Mouse (Mus musculus) MEL (cell line): Measurements from ENCODE around the gene Spg11. TPM values are rescaled to one million over a fixed set of nuclear protein-coding genes. Genes with fewer than 3 reads are reported as not detected.

Source experiments
- DNase-seq: peaks from one replicate; pipeline ENCODE4 v3.0.0; 2011; ENCODE audit warnings: low read depth, low spot score
- H3K27ac ChIP-seq: 2 replicates; pipeline ENCODE4 v1.5.1; 2012; ENCODE audit warnings: low read depth, mild to moderate bottlenecking, control low read depth, low read length, moderate library complexity; ENCODE audit not compliant: control insufficient read depth
- H3K27me3 ChIP-seq, 2 experiments: fragments of 150-350 bp in 1 of 2; sonication (generic) in 1 of 2; 2 replicates each; pipeline ENCODE4 v1.6.1; 2012; ENCODE audit warnings: low read length in 2 of 2, mild to moderate bottlenecking in 2 of 2, improper control_type of control experiment in 1 of 2, moderate library complexity in 1 of 2; ENCODE audit not compliant: insufficient read depth in 2 of 2, control insufficient read depth in 1 of 2
- H3K36me3 ChIP-seq, 2 experiments: 2 replicates each; pipeline ENCODE4 v1.6.1; 2012 to 2014; ENCODE audit warnings: low read length in 2 of 2, improper control_type of control experiment in 1 of 2, inconsistent platforms in 1 of 2, mild to moderate bottlenecking in 1 of 2; ENCODE audit not compliant: insufficient read depth in 2 of 2, control insufficient read depth in 1 of 2
- H3K4me1 ChIP-seq, 2 experiments: fragments of 150-350 bp in 1 of 2; sonication (generic) in 1 of 2; 2 replicates each; pipeline ENCODE4 v1.6.1; 2012; ENCODE audit warnings: low read length in 2 of 2, improper control_type of control experiment in 1 of 2, mild to moderate bottlenecking in 1 of 2; ENCODE audit not compliant: insufficient read depth in 2 of 2, control insufficient read depth in 1 of 2
- H3K4me3 ChIP-seq, 2 experiments: fragments of 150-350 bp in 1 of 2; sonication (generic) in 1 of 2; 2 replicates each; pipeline ENCODE4 v1.5.1; 2012; ENCODE audit warnings: low read depth in 2 of 2, low read length in 2 of 2, mild to moderate bottlenecking in 2 of 2, moderate library complexity in 2 of 2, control low read depth in 1 of 2, improper control_type of control experiment in 1 of 2; ENCODE audit not compliant: control insufficient read depth in 1 of 2, insufficient read depth in 1 of 2
- H3K79me2 ChIP-seq: 2 replicates; pipeline ENCODE4 v1.6.1; 2012; ENCODE audit warnings: mild to moderate bottlenecking, low read length, moderate library complexity; ENCODE audit not compliant: control insufficient read depth, poor library complexity, insufficient read depth
- H3K9ac ChIP-seq: 2 replicates; pipeline ENCODE4 v1.6.1; 2012; ENCODE audit warnings: low read depth, mild to moderate bottlenecking, control low read depth, low read length, moderate library complexity; ENCODE audit not compliant: control insufficient read depth, poor library complexity, severe bottlenecking
- H3K9me3 ChIP-seq: fragments of 150-350 bp; sonication (generic); replicated peaks from 2 replicates; pipeline ENCODE4 v1.6.1; 2012; ENCODE audit warnings: mild to moderate bottlenecking, low read length, improper control_type of control experiment, moderate library complexity; ENCODE audit not compliant: insufficient read depth
- BHLHE40 ChIP-seq: IDR thresholded peaks from 2 replicates; pipeline ENCODE4 v1.6.1; 2012; ENCODE audit warnings: low read depth, mild to moderate bottlenecking, inconsistent platforms, low read length, improper control_type of control experiment, borderline replicate concordance
- CHD2 ChIP-seq: IDR thresholded peaks from 2 replicates; pipeline ENCODE4 v1.6.1; 2011; ENCODE audit warnings: low read length, improper control_type of control experiment
- CTCF ChIP-seq, 3 experiments: IDR thresholded peaks in 2 of 3; conservative IDR thresholded peaks in 1 of 3; 2 replicates each; pipeline ENCODE4 v1.5.1; 2011 to 2012; ENCODE audit warnings: low read length in 3 of 3, low read depth in 2 of 3, mild to moderate bottlenecking in 2 of 3, improper control_type of control experiment in 1 of 3, inconsistent platforms in 1 of 3, mixed read lengths in 1 of 3, moderate library complexity in 1 of 3; ENCODE audit not compliant: control insufficient read depth in 1 of 3, insufficient read depth in 1 of 3, poor library complexity in 1 of 3, severe bottlenecking in 1 of 3
- E2F4 ChIP-seq: IDR thresholded peaks from 2 replicates; pipeline ENCODE4 v1.6.1; 2011; ENCODE audit warnings: low read depth, low read length, improper control_type of control experiment, borderline replicate concordance
- ELF1 ChIP-seq: IDR thresholded peaks from 2 replicates; pipeline ENCODE4 v1.6.1; 2014; ENCODE audit warnings: low read depth, mild to moderate bottlenecking, inconsistent platforms, low read length, improper control_type of control experiment, moderate library complexity
- EP300 ChIP-seq, 2 experiments: IDR thresholded peaks; 2 replicates each; pipeline ENCODE4 v1.6.1; 2011; ENCODE audit warnings: improper control_type of control experiment in 2 of 2, low read length in 2 of 2, low read depth in 1 of 2, mild to moderate bottlenecking in 1 of 2
- ETS1 ChIP-seq: IDR thresholded peaks from 2 replicates; pipeline ENCODE4 v1.6.1; 2012; ENCODE audit warnings: low read depth, mild to moderate bottlenecking, inconsistent platforms, low read length, improper control_type of control experiment, moderate library complexity
- GABPA ChIP-seq: IDR thresholded peaks from 2 replicates; pipeline ENCODE4 v1.6.1; 2012; ENCODE audit warnings: low read depth, mild to moderate bottlenecking, inconsistent platforms, low read length, improper control_type of control experiment, moderate library complexity
- HCFC1 ChIP-seq: IDR thresholded peaks from 2 replicates; pipeline ENCODE4 v1.6.1; 2012; ENCODE audit warnings: low read depth, mild to moderate bottlenecking, inconsistent platforms, low read length, improper control_type of control experiment, moderate library complexity
- MAX ChIP-seq: IDR thresholded peaks from 2 replicates; pipeline ENCODE4 v1.6.1; 2011; ENCODE audit warnings: low read length, improper control_type of control experiment
- MXI1 ChIP-seq: IDR thresholded peaks from 2 replicates; pipeline ENCODE4 v1.6.1; 2011; ENCODE audit warnings: mild to moderate bottlenecking, low read depth, low read length, improper control_type of control experiment
- MYB ChIP-seq: IDR thresholded peaks from 2 replicates; pipeline ENCODE4 v1.6.1; 2011; ENCODE audit warnings: mild to moderate bottlenecking, low read depth, low read length, improper control_type of control experiment
- NELFE ChIP-seq: IDR thresholded peaks from 2 replicates; pipeline ENCODE4 v1.6.1; 2011; ENCODE audit warnings: low read depth, low read length, improper control_type of control experiment
- NRF1 ChIP-seq: IDR thresholded peaks from 2 replicates; pipeline ENCODE4 v1.6.1; 2014; ENCODE audit warnings: low read depth, mild to moderate bottlenecking, inconsistent platforms, low read length, improper control_type of control experiment, moderate library complexity; ENCODE audit not compliant: poor library complexity, insufficient read depth, severe bottlenecking
- POLR2AphosphoS5 ChIP-seq: IDR thresholded peaks from 2 replicates; pipeline ENCODE4 v1.6.1; 2012; ENCODE audit warnings: low read depth, borderline replicate concordance, mild to moderate bottlenecking, inconsistent platforms, low read length, moderate library complexity, mixed read lengths
- RAD21 ChIP-seq: IDR thresholded peaks from 2 replicates; pipeline ENCODE4 v1.6.1; 2011; ENCODE audit warnings: mild to moderate bottlenecking, low read depth, low read length, improper control_type of control experiment
- SMC3 ChIP-seq: IDR thresholded peaks from 2 replicates; pipeline ENCODE4 v1.6.1; 2011; ENCODE audit warnings: low read depth, low read length, improper control_type of control experiment
- TAL1 ChIP-seq: IDR thresholded peaks from 2 replicates; pipeline ENCODE4 v1.6.1; 2012; ENCODE audit warnings: mild to moderate bottlenecking, inconsistent platforms, low read length, moderate library complexity, mixed read lengths
- TBP ChIP-seq: IDR thresholded peaks from 2 replicates; pipeline ENCODE4 v1.8.0; 2011; ENCODE audit warnings: low read depth, low read length, improper control_type of control experiment
- UBTF ChIP-seq: IDR thresholded peaks from 2 replicates; pipeline ENCODE4 v1.6.1; 2012; ENCODE audit warnings: low read depth, mild to moderate bottlenecking, inconsistent platforms, low read length, improper control_type of control experiment, moderate library complexity, borderline replicate concordance; ENCODE audit not compliant: insufficient read depth
- ZMIZ1 ChIP-seq: IDR thresholded peaks from 2 replicates; pipeline ENCODE4 v1.6.1; 2012; ENCODE audit warnings: low read depth, mild to moderate bottlenecking, inconsistent platforms, low read length, improper control_type of control experiment, moderate library complexity
- ZNF384 ChIP-seq: IDR thresholded peaks from 2 replicates; pipeline ENCODE4 v1.6.1; 2012; ENCODE audit warnings: low read depth, mild to moderate bottlenecking, inconsistent platforms, low read length, improper control_type of control experiment
- polyA plus RNA-seq, 2 experiments: library from polyadenylated mRNA; stranded (reverse) in 1 of 2; unstranded in 1 of 2; fragments of >175 nt in 1 of 2; fragments of >200 nt in 1 of 2; gene quantifications; 2 replicates each; pipeline versions ENCODE4 v1.2.1 to v1.2.4; 2012; ENCODE audit warnings: low replicate concordance in 2 of 2, low read depth in 1 of 2; ENCODE audit not compliant: insufficient read length in 2 of 2, insufficient read depth in 1 of 2, missing spikeins in 1 of 2
- total RNA-seq: library from RNA; depleted of rRNA; stranded (reverse); fragments of 300-350 nt; gene quantifications from 2 replicates; pipeline ENCODE4 v1.2.3, GENCODE M21; 2012

Spg11 gene
- total and polyA plus RNA-seq, 3 experiments, result 5.9 to 6.9 TPM; not detected in 1

GRCm38 (mm10) chr2:122132078-122132477, 13.9 kb upstream of the Spg11 start:
- peaks cover 22 to 28% of the 10 kb centered on the region in 2 experiments for H3K4me1 ChIP-seq
- no peaks in the 10 kb centered on the region for H3K79me2 ChIP-seq
- no peaks in the 10 kb centered on the region for H3K9me3 ChIP-seq
- TF ChIP-seq CHD2 (no peak), BHLHE40 (no peak), ETS1 (no peak), RAD21 (no peak), ZNF384 (no peak), TBP (no peak), SMC3 (no peak), MAX (no peak), GABPA (no peak), E2F4 (no peak), ELF1 (no peak), NRF1 (no peak), HCFC1 (no peak)
- H3K27ac ChIP-seq, result no peak overlapping the region
- peak; percentile 67 for DNase-seq
- H3K4me3 ChIP-seq, result no peak overlapping the region
- no peak overlapping the region for H3K9ac ChIP-seq
- H3K36me3 ChIP-seq, result peaks cover 0 to 21% of the 10 kb centered on the region in 2 experiments; a peak in 2 of 4 replicates
- H3K27me3 ChIP-seq, result no peaks in the 10 kb centered on the region

- TF ChIP-seq EP300 (IDR thresholded peaks at IDR 0.05; ENCODE audit: low read depth in 1 of 2, low read length in 2 of 2), result no peak
- no peak for TF ChIP-seq MYB
- no peak for TF ChIP-seq ETS1
- TF ChIP-seq TAL1, result no peak
- TF ChIP-seq SMC3, result no peak
- TF ChIP-seq POLR2AphosphoS5, result no peak
- no peak for TF ChIP-seq CHD2
- TF ChIP-seq UBTF, result no peak
- no peak for TF ChIP-seq ELF1
- TF ChIP-seq CTCF (IDR thresholded peaks at IDR 0.05 in 2 of 3, conservative IDR thresholded peaks at IDR 0.05 in 1 of 3; ENCODE audit: control insufficient read depth in 1 of 3, insufficient read depth in 1 of 3, low read depth in 2 of 3, low read length in 3 of 3, poor library complexity in 1 of 3, severe bottlenecking in 1 of 3), result no peak
- TF ChIP-seq TBP, result no peak
- no peak for TF ChIP-seq HCFC1
- no peak for TF ChIP-seq E2F4
- no peak for TF ChIP-seq ZMIZ1
- no peak for TF ChIP-seq NELFE
- TF ChIP-seq ZNF384, result no peak
- no peak for TF ChIP-seq MXI1
- no peak for TF ChIP-seq MAX
- TF ChIP-seq, all 39 proteins: peak for 0
- Histone ChIP-seq H3K4me1 (peaks cover 15 to 36% of the 10 kb centered on the region in 2 experiments), H3K4me3 (no peak overlapping the region), H3K27me3 (no peaks in the 10 kb centered on the region), H3K9ac (no peak overlapping the region), H3K9me3 (no peaks in the 10 kb centered on the region), H3K27ac (no peak overlapping the region), H3K36me3 (peaks cover 0 to 18% of the 10 kb centered on the region in 2 experiments; a peak in 2 of 4 replicates), H3K79me2 (no peaks in the 10 kb centered on the region)
- no peak for DNase-seq
These were observed 9.4 kb upstream of the Spg11 start for GRCm38 (mm10) chr2:122127635-122128034.
